Mouse (Mus musculus) liver, embryonic 15.5 days (tissue): Measurements from ENCODE around the gene Ccpg1os. TPM values are rescaled to one million over a fixed set of nuclear protein-coding genes. Genes with fewer than 3 reads are reported as not detected.

Experiments used
- ATAC-seq: fragments of 200-750 bp; cut with Nextera tagmentation; 2 replicates; pipeline ENCODE4 v1.8.0; 2017; ENCODE audit warnings: moderate number of reproducible peaks, mild to moderate bottlenecking, moderate library complexity; ENCODE audit not compliant: insufficient read depth
- H3K27ac ChIP-seq: fragments of 300-500 bp; sonication (generic); replicated peaks from 2 replicates; pipeline ENCODE4 v1.5.1; 2015; ENCODE audit warnings: mild to moderate bottlenecking, inconsistent platforms
- H3K27me3 ChIP-seq: fragments of 300-500 bp; sonication (generic); 2 replicates; pipeline ENCODE4 v1.6.1; 2015; ENCODE audit warnings: mild to moderate bottlenecking, inconsistent platforms
- H3K36me3 ChIP-seq: fragments of 300-500 bp; sonication (generic); replicated peaks from 2 replicates; pipeline ENCODE4 v1.6.1; 2015; ENCODE audit warnings: moderate library complexity, mild to moderate bottlenecking, inconsistent platforms
- H3K4me1 ChIP-seq: fragments of 300-500 bp; sonication (generic); replicated peaks from 2 replicates; pipeline ENCODE4 v1.6.1; 2015; ENCODE audit warnings: inconsistent platforms
- H3K4me2 ChIP-seq: fragments of 300-500 bp; sonication (generic); 2 replicates; pipeline ENCODE4 v1.6.1; 2015; ENCODE audit warnings: moderate library complexity, mild to moderate bottlenecking, inconsistent platforms
- H3K4me3 ChIP-seq: fragments of 300-500 bp; sonication (generic); replicated peaks from 2 replicates; pipeline ENCODE4 v1.5.1; 2015; ENCODE audit warnings: mild to moderate bottlenecking, inconsistent platforms
- H3K9ac ChIP-seq: fragments of 300-500 bp; sonication (generic); 2 replicates; pipeline ENCODE4 v1.6.1; 2015; ENCODE audit warnings: moderate library complexity, mild to moderate bottlenecking, inconsistent platforms
- H3K9me3 ChIP-seq: fragments of 300-500 bp; sonication (generic); replicated peaks from 2 replicates; pipeline ENCODE4 v1.6.1; 2016; ENCODE audit warnings: inconsistent platforms
- WGBS: fragments of 180-500 bp; shearing (Covaris S2); methylation state at CpG from one replicate; pipeline ENCODE4 v1.1.7; 2015; ENCODE audit warnings: mixed read lengths; ENCODE audit not compliant: insufficient replicate concordance; 5-methylcytosine and 5-hydroxymethylcytosine counted together
- microRNA-seq: library from miRNA; unstranded; fragments of <30 nt; microRNA quantifications from one replicate; pipeline ENCODE4, GENCODE M21; 2016
- polyA plus RNA-seq: library from polyadenylated mRNA; unstranded; fragments of >200 nt; fragmentation: Nextera tagmentation; extraction: Ambion mirVana; gene quantifications from 2 replicates; pipeline ENCODE4 v1.2.1, GENCODE M21; 2015

Gene Ccpg1os
- polyA plus RNA-seq, 1 experiment from 2014 or later = 2.4 TPM

DNA sequence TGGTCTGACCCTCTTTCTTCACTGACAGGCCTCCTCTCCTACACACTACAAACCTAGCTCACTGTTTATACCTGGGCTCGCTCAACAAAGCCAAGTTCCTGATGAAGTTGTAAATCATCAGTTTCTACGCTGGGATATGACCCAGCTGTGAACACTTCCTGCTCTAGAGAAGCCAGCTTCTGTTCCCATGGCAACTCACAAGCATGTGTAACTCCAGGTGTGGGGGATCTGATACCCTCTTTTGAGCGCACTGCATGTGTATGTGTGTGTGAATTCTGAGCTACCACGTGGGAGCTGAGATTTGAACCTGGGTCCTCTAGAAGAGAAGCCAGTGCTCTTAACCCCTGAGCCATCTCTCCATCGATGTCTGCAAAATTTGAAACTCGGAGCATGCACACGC is 35.6 kb downstream of the Ccpg1os start:
- Histone ChIP-seq H3K4me1 (no peaks in the 10 kb centered on the region), H3K9me3 (no peaks in the 10 kb centered on the region), H3K9ac (no peak overlapping the region), H3K27me3 (peaks cover 8% of the 10 kb centered on the region; the same call in 1 of the 2 replicates), H3K27ac (no peak overlapping the region), H3K4me2 (no peak overlapping the region), H3K36me3 (no peaks in the 10 kb centered on the region), H3K4me3 (no peak overlapping the region)
- no peak for ATAC-seq
- 53% methylated on average over 7 of the region's 7 CpGs for WGBS

DNA sequence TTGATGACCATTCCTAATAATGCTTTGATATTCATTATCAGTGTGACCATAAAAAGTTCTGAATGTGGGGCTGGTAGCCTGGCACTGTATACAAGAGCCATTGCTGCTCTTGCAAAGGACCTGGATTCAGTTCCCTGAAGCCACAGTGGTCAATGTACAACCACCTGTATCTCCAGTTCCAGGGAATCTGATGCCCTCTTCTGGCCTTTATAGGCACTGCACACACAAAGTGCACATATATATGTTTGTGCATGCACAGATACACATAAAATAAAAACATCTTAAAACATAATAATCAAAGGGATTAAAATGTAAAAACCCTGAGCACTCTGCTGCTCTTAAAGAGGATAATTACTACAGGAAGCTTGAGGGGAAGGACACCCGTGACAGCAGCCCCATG is 38.2 kb downstream of the Ccpg1os start:
- peaks cover 8% of the 10 kb centered on the region; the same call in 1 of the 2 replicates for H3K27me3 ChIP-seq
- no peaks in the 10 kb centered on the region for H3K9me3 ChIP-seq
- no peaks in the 10 kb centered on the region for H3K4me1 ChIP-seq
- H3K9ac ChIP-seq = no peak overlapping the region
- no peak overlapping the region for H3K27ac ChIP-seq
- H3K4me2 ChIP-seq = no peak overlapping the region
- H3K36me3 ChIP-seq = no peaks in the 10 kb centered on the region
- whole genome bisulfite sequencing = 59% methylated on average over 1 of the region's 1 CpGs
- H3K4me3 ChIP-seq = no peak overlapping the region
- no peak for ATAC-seq

DNA sequence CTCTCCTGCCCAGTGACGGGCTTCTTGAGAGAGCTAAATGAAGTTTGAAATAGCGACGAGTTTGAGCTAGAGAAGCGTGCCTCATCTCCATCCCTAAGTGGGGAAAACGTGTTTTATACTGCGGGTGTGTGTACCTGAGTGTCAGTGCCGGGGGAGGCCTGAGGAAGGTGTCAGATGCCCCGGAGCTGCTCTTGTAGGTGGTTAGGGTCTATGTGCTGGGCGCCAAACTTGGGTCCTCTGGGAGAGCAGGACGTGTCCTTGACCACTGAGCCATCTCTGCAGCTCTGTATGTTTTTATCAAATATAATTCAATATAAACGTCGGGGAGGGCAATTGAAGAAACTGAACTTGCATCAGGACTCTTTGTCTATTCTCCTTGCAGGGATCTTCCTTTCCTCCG is 40.9 kb downstream of the Ccpg1os start:
- WGBS = 76% methylated on average over 13 of the region's 13 CpGs
- H3K27ac ChIP-seq = no peak overlapping the region

DNA sequence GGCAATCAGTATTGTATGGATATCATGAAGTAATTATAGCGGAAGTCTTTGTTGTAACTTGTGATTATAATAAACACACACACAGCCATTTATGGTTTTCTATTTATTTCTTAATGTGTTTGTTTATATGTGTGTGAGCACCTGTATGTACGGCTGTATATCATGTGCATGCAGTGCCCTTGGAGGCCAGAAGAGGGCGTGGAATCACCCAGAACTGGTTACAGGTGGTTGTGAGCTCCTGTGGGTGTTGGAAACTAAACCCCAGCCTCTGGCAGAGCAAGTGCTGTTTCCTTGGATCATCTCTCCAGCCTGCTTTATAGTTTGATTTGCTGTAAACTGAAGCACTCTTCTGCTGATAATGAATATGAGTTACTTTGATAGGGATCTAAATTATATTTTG is 41.8 kb downstream of the Ccpg1os start:
- Histone ChIP-seq H3K9me3 (no peaks in the 10 kb centered on the region), H3K9ac (no peak overlapping the region), H3K36me3 (no peaks in the 10 kb centered on the region), H3K27ac (no peak overlapping the region), H3K4me2 (no peak overlapping the region), H3K27me3 (no peaks in the 10 kb centered on the region), H3K4me1 (no peaks in the 10 kb centered on the region), H3K4me3 (no peak overlapping the region)
- 51% methylated on average over 3 of the region's 3 CpGs for WGBS
- no peak for ATAC-seq

More for the DNA sequence above, 40.9 kb downstream of the Ccpg1os start:
- no peak overlapping the region for H3K9ac ChIP-seq
- ATAC-seq = no peak
- H3K4me2 ChIP-seq = no peak overlapping the region
- no peaks in the 10 kb centered on the region for H3K9me3 ChIP-seq
- H3K36me3 ChIP-seq = no peaks in the 10 kb centered on the region
- no peaks in the 10 kb centered on the region for H3K4me1 ChIP-seq
- H3K4me3 ChIP-seq = no peak overlapping the region
- no peaks in the 10 kb centered on the region for H3K27me3 ChIP-seq

DNA sequence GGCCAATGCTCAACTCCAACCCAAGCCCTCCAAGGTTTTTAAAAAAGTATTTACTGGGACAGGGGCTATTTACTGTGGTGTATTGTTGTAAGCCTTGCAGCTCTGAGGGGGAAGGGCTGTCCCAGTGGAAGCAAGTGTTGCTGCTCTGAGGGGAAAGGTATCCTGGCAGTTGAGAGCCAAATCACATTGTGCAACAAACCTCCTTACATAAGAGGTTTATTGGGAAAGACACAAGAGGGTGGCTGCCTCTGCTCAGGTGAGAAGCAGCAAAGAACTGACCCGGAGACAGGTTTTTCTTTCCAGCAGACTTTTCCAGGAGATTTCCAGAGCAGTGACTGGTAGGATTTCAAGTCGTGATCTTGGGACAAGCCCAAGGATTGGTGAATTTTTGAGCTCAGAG is 48.9 kb downstream of the Ccpg1os start:
- H3K9me3 ChIP-seq = no peaks in the 10 kb centered on the region
- ATAC-seq = no peak
- no peak overlapping the region for H3K4me2 ChIP-seq
- H3K27me3 ChIP-seq = no peaks in the 10 kb centered on the region
- H3K4me3 ChIP-seq = no peak overlapping the region
- H3K9ac ChIP-seq = no peak overlapping the region
- no peaks in the 10 kb centered on the region for H3K36me3 ChIP-seq
- H3K4me1 ChIP-seq = no peaks in the 10 kb centered on the region
- no peak overlapping the region for H3K27ac ChIP-seq
- WGBS = 56% methylated on average over 2 of the region's 2 CpGs

DNA sequence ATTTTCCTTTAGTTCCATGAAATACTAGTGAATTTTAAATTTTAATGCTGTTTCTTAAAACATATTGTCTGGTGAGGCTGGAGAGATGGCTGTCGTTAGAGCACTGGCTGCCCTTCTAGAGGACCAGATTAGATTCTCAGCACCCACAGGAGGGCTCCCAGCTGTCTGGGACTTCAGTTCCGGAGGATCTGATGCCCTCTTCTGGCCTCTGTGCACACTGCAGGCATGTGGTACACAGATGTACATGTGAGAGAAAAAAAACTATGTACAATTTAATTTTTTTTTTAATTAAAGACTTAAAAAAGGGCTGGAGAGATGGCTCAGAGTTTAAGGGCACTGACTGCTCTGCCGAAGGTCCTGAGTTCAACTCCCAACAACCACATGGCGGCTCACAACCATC is 49.9 kb downstream of the Ccpg1os start:
- no peak overlapping the region for H3K4me3 ChIP-seq
- H3K4me1 ChIP-seq = no peaks in the 10 kb centered on the region
- no peaks in the 10 kb centered on the region for H3K27me3 ChIP-seq
- no peak overlapping the region for H3K4me2 ChIP-seq
- 78% methylated on average over 4 of the region's 4 CpGs for WGBS
- ATAC-seq = no peak
- H3K27ac ChIP-seq = no peak overlapping the region
- H3K9me3 ChIP-seq = no peaks in the 10 kb centered on the region
- no peak overlapping the region for H3K9ac ChIP-seq
- no peaks in the 10 kb centered on the region for H3K36me3 ChIP-seq

DNA sequence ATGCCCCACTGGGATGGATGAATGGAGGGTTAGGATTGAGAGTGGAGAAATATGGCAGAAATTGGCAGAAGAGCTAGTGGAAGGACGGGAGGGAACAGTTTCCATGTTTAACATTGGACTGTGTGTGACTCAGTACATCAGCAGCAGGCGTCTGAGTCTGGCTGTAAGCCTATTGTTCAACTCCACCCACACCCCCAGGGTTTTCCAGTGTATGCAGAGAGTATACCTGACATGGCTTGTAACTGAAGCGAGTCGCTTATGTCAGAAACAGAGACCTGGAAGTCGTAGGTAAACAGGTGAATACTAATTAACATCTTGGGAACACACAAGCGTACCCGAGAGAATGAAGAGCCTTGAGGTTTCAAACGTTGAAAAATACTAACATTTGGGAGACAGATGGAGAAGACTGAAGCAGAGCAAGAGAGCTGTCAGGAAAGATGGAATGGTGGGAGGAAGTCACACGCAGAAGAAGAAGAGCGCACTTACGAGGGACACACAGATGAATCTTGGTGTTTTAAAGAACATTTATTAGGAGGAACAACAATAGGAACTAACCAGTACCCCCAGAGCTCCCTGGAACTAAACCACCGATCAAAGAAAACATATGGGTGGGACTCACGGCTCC is 53.9 kb downstream of the Ccpg1os start:
- WGBS = 63% methylated on average over 13 of the region's 13 CpGs
- ATAC-seq = no peak

More for the DNA sequence above, 53.9 kb downstream of the Ccpg1os start:
- H3K4me1 ChIP-seq = no peaks in the 10 kb centered on the region
- peaks cover 25% of the 10 kb centered on the region for H3K27me3 ChIP-seq
- no peak overlapping the region for H3K27ac ChIP-seq
- H3K4me3 ChIP-seq = no peak overlapping the region
- H3K9ac ChIP-seq = no peak overlapping the region
- H3K36me3 ChIP-seq = no peaks in the 10 kb centered on the region
- no peak overlapping the region for H3K4me2 ChIP-seq
- no peaks in the 10 kb centered on the region for H3K9me3 ChIP-seq

Small RNAs within 50 kb of the gene (microRNA-seq; reads per million reads assigned to microRNA genes)
- not detected for gene Gm27353

Other genes starting within 250 kb of the Ccpg1os start
- 0.08 and 0.15 TPM in 2 replicates for gene Prtg, start 178.5 kb downstream of the Ccpg1os start, polyA plus RNA-seq
- gene Pygo1, start 59.7 kb downstream of the Ccpg1os start, polyA plus RNA-seq = 0.10 and 0.12 TPM in 2 replicates
- gene Dyx1c1, start 26.6 kb downstream of the Ccpg1os start, polyA plus RNA-seq = 0.14 and 0.20 TPM in 2 replicates
- not detected in 2 replicates for gene Gm44503, start 26.5 kb downstream of the Ccpg1os start, polyA plus RNA-seq
- gene Ccpg1, start within 50 bp of the Ccpg1os start, polyA plus RNA-seq = 11.4 and 11.8 TPM in 2 replicates
- 4.3 and 4.6 TPM in 2 replicates for gene Pigb, start 55.0 kb upstream of the Ccpg1os start, polyA plus RNA-seq
- 6.6 and 7.5 TPM in 2 replicates for gene Rab27a, start 59.5 kb upstream of the Ccpg1os start, polyA plus RNA-seq
- gene Khdc3, start 116.5 kb upstream of the Ccpg1os start, polyA plus RNA-seq = 0.05 TPM in 1 of 2 replicates, not detected in the other
- gene Gm20509, start 117.1 kb upstream of the Ccpg1os start, polyA plus RNA-seq = not detected in 2 replicates
- gene Rsl24d1, start 128.0 kb upstream of the Ccpg1os start, polyA plus RNA-seq = 40.0 and 41.0 TPM in 2 replicates